Mouse (Mus musculus) T-helper 1 cell (primary cell): ENCODE measurements around the gene Lepr.

ENCODE experiments used
- in situ Hi-C: fragments of 300-600 bp; cut with MboI, MseI; formaldehyde crosslinking; loops from one replicate; pipeline ENCODE4 v1.15.1; 2025; ENCODE audit warnings: high pct_unique_total_duplicates

Lepr gene

GRCm38 (mm10) chr4:101717367-101718121 is at the start of gene Lepr:
TSS of gene Lepr (plus strand) at chr4:101717404.
- in situ Hi-C loops = no loop called here

GRCm38 (mm10) chr4:101669161-101669560 is 48.0 kb upstream of the Lepr start:
- in situ Hi-C loops = no loop called here

- in situ Hi-C loops = no loop called here
Measured at GRCm38 (mm10) chr4:101669811-101670210, 47.4 kb upstream of the Lepr start.

- in situ Hi-C loops = no loop called here
Measured at GRCm38 (mm10) chr4:101674790-101675189, 42.4 kb upstream of the Lepr start.

GRCm38 (mm10) chr4:101675726-101676125 is 41.5 kb upstream of the Lepr start:
- in situ Hi-C loops = no loop called here

- in situ Hi-C loops = no loop called here
Measured at GRCm38 (mm10) chr4:101682620-101683019, 34.6 kb upstream of the Lepr start.

GRCm38 (mm10) chr4:101683086-101683485 is 34.1 kb upstream of the Lepr start:
- in situ Hi-C loops = no loop called here

GRCm38 (mm10) chr4:101684821-101685220 is 32.4 kb upstream of the Lepr start:
- in situ Hi-C loops = no loop called here

GRCm38 (mm10) chr4:101686227-101686810 is 30.9 kb upstream of the Lepr start:
- in situ Hi-C loops = no loop called here

- in situ Hi-C loops = no loop called here
Measured at GRCm38 (mm10) chr4:101689241-101689640, 28.0 kb upstream of the Lepr start.

- in situ Hi-C loops = no loop called here
Measured at GRCm38 (mm10) chr4:101689645-101690044, 27.6 kb upstream of the Lepr start.

- in situ Hi-C loops = no loop called here
Measured at GRCm38 (mm10) chr4:101692892-101693291, 24.3 kb upstream of the Lepr start.

- in situ Hi-C loops = no loop called here
Measured at GRCm38 (mm10) chr4:101694529-101694928, 22.7 kb upstream of the Lepr start.

- in situ Hi-C loops = no loop called here
Measured at GRCm38 (mm10) chr4:101697236-101697635, 20.0 kb upstream of the Lepr start.

GRCm38 (mm10) chr4:101699423-101699822 is 17.8 kb upstream of the Lepr start:
- in situ Hi-C loops = no loop called here

GRCm38 (mm10) chr4:101700892-101701640 is 16.1 kb upstream of the Lepr start:
- in situ Hi-C loops = no loop called here

- in situ Hi-C loops = no loop called here
Measured at GRCm38 (mm10) chr4:101705325-101705724, 11.9 kb upstream of the Lepr start.

GRCm38 (mm10) chr4:101707234-101707633 is 10.0 kb upstream of the Lepr start:
- in situ Hi-C loops = no loop called here

- in situ Hi-C loops = no loop called here
Measured at GRCm38 (mm10) chr4:101707953-101708352, 9.3 kb upstream of the Lepr start.

- in situ Hi-C loops = no loop called here
Measured at GRCm38 (mm10) chr4:101710361-101710760, 6.8 kb upstream of the Lepr start.

- in situ Hi-C loops = no loop called here
Measured at GRCm38 (mm10) chr4:101711100-101711499, 6.1 kb upstream of the Lepr start.

GRCm38 (mm10) chr4:101712563-101712962 is 4.6 kb upstream of the Lepr start:
- in situ Hi-C loops = no loop called here

GRCm38 (mm10) chr4:101715302-101715701 is 1.9 kb upstream of the Lepr start:
- in situ Hi-C loops = no loop called here
